Mouse (Mus musculus) erythroblast, embryonic 14.5 days (primary cell): ENCODE data around the gene Nrl. TPM values are rescaled to one million over a fixed set of nuclear protein-coding genes. Genes with fewer than 3 reads are reported as not detected.

Source experiments
- H3K27me3 ChIP-seq: 2 replicates; pipeline ENCODE4 v1.6.1; 2012; ENCODE audit warnings: inconsistent platforms; ENCODE audit not compliant: control insufficient read depth
- H3K36me3 ChIP-seq: 2 replicates; pipeline ENCODE4 v1.6.1; 2012; ENCODE audit warnings: mild to moderate bottlenecking, inconsistent platforms; ENCODE audit not compliant: control insufficient read depth
- H3K4me1 ChIP-seq: 2 replicates; pipeline ENCODE4 v1.6.1; 2012; ENCODE audit warnings: inconsistent platforms; ENCODE audit not compliant: control insufficient read depth
- H3K4me3 ChIP-seq: replicated peaks from 2 replicates; pipeline ENCODE3; 2012; ENCODE audit warnings: moderate library complexity, mild to moderate bottlenecking, inconsistent platforms
- H3K9me3 ChIP-seq: 2 replicates; pipeline ENCODE4 v1.6.1; 2012; ENCODE audit warnings: low read length, inconsistent platforms, mixed read lengths; ENCODE audit not compliant: control insufficient read depth
- GATA1 ChIP-seq: IDR thresholded peaks from 2 replicates; pipeline ENCODE4 v1.6.1; 2012; ENCODE audit warnings: low read length, inconsistent platforms, mixed read lengths
- TAL1 ChIP-seq: IDR thresholded peaks from 3 replicates; pipeline ENCODE4 v1.6.1; 2012; ENCODE audit warnings: low read length, inconsistent platforms, mixed read lengths
- polyA plus RNA-seq: library from polyadenylated mRNA; stranded (reverse); fragments of >175 nt; gene quantifications from 2 replicates; pipeline ENCODE4 v1.2.3, GENCODE M21; 2012

The Nrl gene
- polyA plus RNA-seq, 1 experiment: 0.01 TPM

DNA sequence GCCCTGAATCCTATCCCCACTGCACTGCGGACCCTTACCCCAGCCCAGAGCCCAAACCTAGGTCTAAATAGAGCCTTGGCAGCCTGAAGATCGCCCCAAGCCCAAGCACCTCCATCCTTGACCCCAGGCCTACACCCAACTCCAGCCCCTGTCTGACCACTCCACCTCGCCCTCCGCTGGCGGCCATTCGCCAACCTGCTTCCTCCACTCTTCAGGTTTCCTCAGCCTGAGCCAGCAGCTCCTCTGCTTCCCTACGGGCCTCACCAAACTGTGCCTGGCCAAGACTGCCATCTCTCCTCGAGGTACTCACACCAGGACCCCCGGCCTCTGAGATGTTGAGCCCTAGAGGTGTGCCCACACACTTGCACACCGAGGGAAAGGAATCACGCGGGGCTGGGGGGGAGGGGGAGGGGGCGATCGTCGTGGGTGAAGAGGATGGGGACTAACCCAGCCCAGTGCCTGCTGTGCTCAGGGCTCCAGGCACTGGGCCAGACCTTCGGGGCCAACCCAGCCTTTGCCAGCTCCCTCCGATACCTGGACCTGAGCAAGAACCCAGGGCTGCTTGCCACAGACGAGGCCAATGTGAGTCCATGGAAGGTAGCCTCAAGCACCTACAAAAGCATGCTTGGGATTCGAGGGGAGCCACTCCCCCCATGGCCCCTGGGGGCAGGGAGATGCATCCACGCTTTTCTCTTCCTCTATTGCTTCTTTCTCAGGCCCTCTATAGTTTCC lies 29.1 kb downstream of the Nrl start:
- Histone ChIP-seq H3K9me3 (no peaks in the 10 kb centered on the region), H3K27me3 (peaks cover 28% of the 10 kb centered on the region), H3K4me3 (no peak overlapping the region), H3K4me1 (peaks cover 29% of the 10 kb centered on the region), H3K36me3 (no peaks in the 10 kb centered on the region)
- TF ChIP-seq GATA1 (no peak), TAL1 (no peak)

GRCm38 (mm10) chr14:55492103-55492502 lies 32.7 kb downstream of the Nrl start:
- H3K27me3 ChIP-seq: peaks cover 39% of the 10 kb centered on the region
- TF ChIP-seq GATA1 (no peak), TAL1 (no peak)
- H3K4me1 ChIP-seq: peaks cover 34% of the 10 kb centered on the region
- H3K4me3 ChIP-seq: peak overlapping the region; percentile 69
- no peaks in the 10 kb centered on the region for H3K9me3 ChIP-seq
- H3K36me3 ChIP-seq: peaks cover 16% of the 10 kb centered on the region

GRCm38 (mm10) chr14:55491291-55491833 lies 33.4 kb downstream of the Nrl start:
- TF ChIP-seq GATA1 (no peak), TAL1 (no peak)
- peak overlapping the region; percentile 69 for H3K4me3 ChIP-seq
- peaks cover 39% of the 10 kb centered on the region for H3K27me3 ChIP-seq
- H3K4me1 ChIP-seq: peaks cover 34% of the 10 kb centered on the region
- peaks cover 23% of the 10 kb centered on the region for H3K36me3 ChIP-seq
- no peaks in the 10 kb centered on the region for H3K9me3 ChIP-seq

GRCm38 (mm10) chr14:55490361-55491201 lies 34.2 kb downstream of the Nrl start, which contains the start of gene Carmil3:
TSS of gene Carmil3 (plus strand) at chr14:55490651.
- Histone ChIP-seq H3K36me3 (peaks cover 31% of the 10 kb centered on the region), H3K4me3 (peak within 1 kb of the TSS; percentile 69), H3K27me3 (peaks cover 39% of the 10 kb centered on the region), H3K9me3 (no peaks in the 10 kb centered on the region), H3K4me1 (peaks cover 34% of the 10 kb centered on the region)
- TF ChIP-seq GATA1 (no peak), TAL1 (no peak)

- Histone ChIP-seq H3K4me1 (peaks cover 25% of the 10 kb centered on the region), H3K27me3 (peaks cover 27% of the 10 kb centered on the region), H3K4me3 (no peak overlapping the region), H3K9me3 (no peaks in the 10 kb centered on the region), H3K36me3 (peaks cover 38% of the 10 kb centered on the region)
- TF ChIP-seq TAL1: no peak
- TF ChIP-seq GATA1: no peak
Observed at GRCm38 (mm10) chr14:55486836-55487235, 37.9 kb downstream of the Nrl start.

- Histone ChIP-seq H3K36me3 (peaks cover 51% of the 10 kb centered on the region), H3K4me1 (peaks cover 9% of the 10 kb centered on the region), H3K4me3 (no peak overlapping the region), H3K27me3 (peaks cover 4% of the 10 kb centered on the region), H3K9me3 (no peaks in the 10 kb centered on the region)
- no peak for TF ChIP-seq TAL1
- TF ChIP-seq GATA1: no peak
Observed at GRCm38 (mm10) chr14:55484430-55485085, 40.2 kb downstream of the Nrl start.

DNA sequence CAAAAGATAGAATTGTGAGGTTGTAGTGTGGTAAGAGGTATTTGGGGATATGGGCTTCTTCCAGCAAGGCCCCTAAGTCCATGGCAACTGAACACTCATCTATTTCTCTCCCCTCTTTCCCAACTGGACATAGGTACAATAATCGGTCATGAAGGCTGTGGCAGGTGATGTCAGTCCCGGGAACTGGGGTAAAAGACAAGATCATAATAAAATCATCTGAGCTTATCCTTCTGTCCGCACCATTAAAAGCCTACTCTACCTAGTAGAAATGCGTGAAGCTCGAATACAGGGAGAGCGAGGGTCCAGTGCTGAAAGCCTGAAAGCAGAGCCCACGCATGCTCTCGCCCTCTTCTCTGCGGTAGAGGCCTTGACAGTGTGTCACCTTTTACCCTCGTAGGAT lies 45.2 kb downstream of the Nrl start:
- Histone ChIP-seq H3K9me3 (no peaks in the 10 kb centered on the region), H3K36me3 (peaks cover 18% of the 10 kb centered on the region), H3K27me3 (no peaks in the 10 kb centered on the region), H3K4me3 (peak overlapping the region; percentile 83), H3K4me1 (peaks cover 39% of the 10 kb centered on the region)
- TF ChIP-seq GATA1 (no peak), TAL1 (no peak)

- H3K4me3 ChIP-seq: peak within 1 kb of the TSS; percentile 83
- H3K4me1 ChIP-seq: peaks cover 39% of the 10 kb centered on the region
- TF ChIP-seq GATA1 (no peak), TAL1 (no peak)
- no peaks in the 10 kb centered on the region for H3K27me3 ChIP-seq
- H3K36me3 ChIP-seq: peaks cover 15% of the 10 kb centered on the region
- H3K9me3 ChIP-seq: no peaks in the 10 kb centered on the region
Observed at GRCm38 (mm10) chr14:55478651-55479599, 45.9 kb downstream of the Nrl start, which contains the start of gene Dhrs4. TSS of gene Dhrs4 (plus strand) at chr14:55478758.
